Mouse (Mus musculus) layer of hippocampus, adult 8-10 months (tissue): ENCODE data around the gene Rsbn1l. TPM values are rescaled to one million over a fixed set of nuclear protein-coding genes. Genes with fewer than 3 reads are reported as not detected.

ENCODE experiments used
- total RNA-seq, 4 experiments: library from RNA; stranded (reverse); gene quantifications; 2 replicates each; pipeline ENCODE4 v1.2.4; 2022

Gene Rsbn1l
- total RNA-seq, 4 experiments from 2014 or later = 19.5 to 22.1 (median 20.8) TPM

Other genes starting within 250 kb of the Rsbn1l start
- 10 to 100 TPM; 10.7 to 13.8 (median 11.3) TPM for gene Phtf2, start 74.3 kb downstream of the Rsbn1l start, total RNA-seq
- gene Tmem60, start 74.2 kb downstream of the Rsbn1l start, total RNA-seq = 10 to 100 TPM; 19.8 to 25.7 (median 22.4) TPM
- gene Ptpn12, start 99.5 kb upstream of the Rsbn1l start, total RNA-seq = 10 to 100 TPM; 36.3 to 42.8 (median 38.0) TPM
- gene Gsap, start 229.9 kb upstream of the Rsbn1l start, total RNA-seq = 10 to 100 TPM in 3 of 4 experiments, 1 to 10 TPM in 1; 9.0 to 13.9 (median 11.2) TPM